Mouse (Mus musculus): ENCODE measurements around the gene Slc6a17. TPM values are rescaled to one million over a fixed set of nuclear protein-coding genes. Genes with fewer than 3 reads are reported as not detected.

Gene Slc6a17
- polyA plus RNA-seq, 1 experiment from 2014 or later = 8.1 TPM

DNA sequence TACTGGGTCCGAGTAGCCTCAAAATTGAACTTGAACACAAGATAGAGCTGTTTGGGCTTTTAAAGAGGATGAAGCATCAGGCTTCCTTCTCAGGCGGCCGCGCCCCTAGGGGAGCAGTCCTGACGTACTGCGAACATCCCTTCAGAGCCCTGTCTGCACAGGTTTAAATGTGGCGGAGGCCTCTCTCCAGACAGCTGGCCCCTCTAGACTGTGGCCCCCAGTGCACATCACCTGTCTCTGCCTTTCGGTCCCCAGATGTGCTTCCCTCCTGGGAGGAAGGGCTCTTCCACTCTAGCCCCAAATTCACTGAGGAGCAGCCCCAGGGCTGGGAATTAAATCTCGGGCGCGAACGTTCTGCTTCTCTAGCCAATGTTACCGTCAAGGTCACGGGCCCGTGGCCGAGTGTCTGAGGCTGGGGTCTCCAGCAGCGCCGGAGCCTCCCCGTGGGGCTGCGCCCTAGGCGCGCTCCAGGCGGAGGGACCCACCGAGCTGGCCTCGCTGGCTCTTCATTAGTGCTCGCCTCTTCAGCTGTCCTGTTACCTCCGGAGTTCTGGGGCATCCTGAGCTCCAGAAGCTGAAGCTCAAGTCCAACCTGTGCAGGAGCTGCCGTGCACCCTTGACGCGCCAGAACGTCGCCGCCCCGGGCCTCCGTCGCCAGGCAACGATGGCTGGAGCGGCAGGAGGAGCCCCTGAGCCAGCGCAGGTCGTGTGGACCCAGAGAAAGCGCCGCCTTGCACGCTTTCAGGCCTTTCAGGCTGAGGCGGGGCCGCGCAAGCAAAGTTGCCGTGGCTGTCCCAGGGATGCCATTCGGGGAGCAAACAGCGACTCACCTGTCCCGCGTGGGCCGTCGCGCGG, 815 bp downstream of the Slc6a17 start:
- 4% methylated on average over 55 of the region's 55 CpGs for WGBS
- peak overlapping the region; percentile 76 for H3K9ac ChIP-seq
- H3K9me3 ChIP-seq = no peaks in the 10 kb centered on the region
- H3K36me3 ChIP-seq = no peaks in the 10 kb centered on the region
- H3K27ac ChIP-seq (replicated peaks) = peak overlapping the region; percentile 64
- peak; percentile 85 for ATAC-seq (ENCODE audit: low read depth)
- H3K4me2 ChIP-seq = peak overlapping the region; percentile 95
- H3K4me3 ChIP-seq = peak overlapping the region; percentile 60
- peaks cover 22% of the 10 kb centered on the region for H3K4me1 ChIP-seq (replicated peaks)
- H3K27me3 ChIP-seq = peaks cover 76% of the 10 kb centered on the region

DNA sequence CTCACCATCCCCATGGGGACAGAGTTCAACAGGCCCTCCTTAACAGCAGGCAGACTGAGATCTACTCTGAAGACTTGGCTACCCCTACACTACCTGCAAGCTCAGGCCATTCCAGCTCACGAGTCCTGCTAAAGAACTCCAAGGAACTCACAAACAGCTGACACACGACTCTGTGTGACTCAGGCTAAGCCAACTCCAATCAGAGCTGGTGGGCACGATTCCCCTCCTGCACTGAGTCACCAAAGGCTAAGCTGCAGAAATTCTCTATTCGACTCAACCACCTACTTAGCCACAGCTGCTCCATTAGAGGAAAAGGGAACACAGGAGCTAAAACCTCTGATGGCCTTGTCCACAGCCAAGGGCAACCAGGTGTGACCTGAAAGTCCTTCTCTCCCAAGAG, 1.8 kb downstream of the Slc6a17 start:
- Histone ChIP-seq H3K9me3 (no peaks in the 10 kb centered on the region), H3K9ac (no peak overlapping the region), H3K4me2 (peak overlapping the region; percentile 95), H3K27ac (replicated peaks) (no peak overlapping the region), H3K4me3 (no peak overlapping the region), H3K27me3 (peaks cover 71% of the 10 kb centered on the region), H3K4me1 (replicated peaks) (peaks cover 22% of the 10 kb centered on the region), H3K36me3 (no peaks in the 10 kb centered on the region)
- WGBS = 76% methylated on average over 4 of the region's 4 CpGs
- no peak for ATAC-seq (ENCODE audit: low read depth)

DNA sequence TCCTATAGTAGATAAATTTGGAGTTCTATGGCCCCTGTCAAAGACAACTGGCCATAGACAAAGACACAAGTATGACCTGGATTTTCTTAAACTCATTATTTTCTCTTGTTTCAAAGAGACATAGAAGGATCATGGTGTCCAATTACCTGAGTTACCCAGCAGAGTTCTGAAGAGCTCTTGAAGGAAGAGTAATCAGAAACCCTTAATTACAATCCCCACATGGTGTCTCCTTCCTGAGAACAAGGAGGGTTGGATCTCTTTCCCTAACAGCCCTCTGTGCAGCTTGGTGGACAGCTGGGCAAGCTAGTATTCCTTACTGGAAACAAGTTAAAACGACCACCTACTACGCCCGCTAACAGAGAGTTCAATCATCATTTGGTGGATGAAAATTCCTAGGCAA, 6.4 kb downstream of the Slc6a17 start:
- 81% methylated on average over 3 of the region's 3 CpGs for WGBS
- no peak overlapping the region for H3K4me3 ChIP-seq
- H3K36me3 ChIP-seq = no peaks in the 10 kb centered on the region
- no peak for ATAC-seq (ENCODE audit: low read depth)
- H3K27me3 ChIP-seq = peaks cover 25% of the 10 kb centered on the region
- H3K4me2 ChIP-seq = no peak overlapping the region
- H3K27ac ChIP-seq (replicated peaks) = no peak overlapping the region
- no peak overlapping the region for H3K9ac ChIP-seq
- H3K4me1 ChIP-seq (replicated peaks) = peaks cover 6% of the 10 kb centered on the region
- no peaks in the 10 kb centered on the region for H3K9me3 ChIP-seq

DNA sequence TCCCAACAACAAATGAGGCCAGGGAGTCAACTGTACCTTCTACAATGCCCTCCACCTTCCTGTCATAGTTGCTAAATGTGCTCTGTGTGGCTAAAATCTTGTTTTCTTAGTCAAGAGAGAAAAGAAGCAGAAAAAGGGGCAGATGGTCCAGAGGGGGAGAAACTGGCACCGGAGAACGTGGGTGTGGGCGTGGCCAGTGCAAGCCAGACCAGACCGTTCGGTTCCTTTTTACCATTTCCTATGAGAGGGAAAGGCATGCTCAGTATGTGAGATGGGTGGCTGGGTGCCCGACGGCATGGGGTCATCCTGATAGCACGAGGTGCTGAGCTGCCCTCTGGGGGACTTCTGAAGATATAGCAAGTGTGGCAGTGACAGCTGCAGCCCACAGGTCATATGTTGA, 9.1 kb downstream of the Slc6a17 start:
- Histone ChIP-seq H3K27ac (replicated peaks) (no peak overlapping the region), H3K9me3 (no peaks in the 10 kb centered on the region), H3K4me2 (no peak overlapping the region), H3K9ac (no peak overlapping the region), H3K4me3 (no peak overlapping the region), H3K4me1 (replicated peaks) (peaks cover 22% of the 10 kb centered on the region), H3K27me3 (no peaks in the 10 kb centered on the region; the same call in 1 of the 2 replicates), H3K36me3 (no peaks in the 10 kb centered on the region)
- no peak for ATAC-seq (ENCODE audit: low read depth)
- 73% methylated on average over 8 of the region's 8 CpGs for WGBS

DNA sequence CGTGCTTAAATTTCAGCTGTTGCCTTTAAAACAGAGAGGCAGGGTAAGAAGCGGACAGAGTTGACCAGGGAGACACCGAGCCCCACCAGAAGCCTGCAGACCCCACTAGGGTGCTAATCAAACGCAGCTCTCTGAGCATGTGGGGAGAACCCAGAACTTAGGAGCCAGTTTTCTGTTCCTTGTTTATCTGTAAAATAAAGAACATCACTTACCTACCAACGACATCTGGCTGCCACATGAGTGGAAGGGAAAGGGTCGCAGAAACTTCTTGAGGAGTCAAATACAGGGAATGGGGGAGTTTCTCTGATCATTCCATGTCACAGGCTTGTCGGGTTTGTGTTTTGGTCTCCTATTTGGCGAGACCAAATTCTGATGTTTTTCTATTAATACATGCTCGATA, 9.9 kb downstream of the Slc6a17 start:
- peaks cover 22% of the 10 kb centered on the region for H3K4me1 ChIP-seq (replicated peaks)
- H3K4me3 ChIP-seq = no peak overlapping the region
- H3K9ac ChIP-seq = no peak overlapping the region
- 82% methylated on average over 9 of the region's 9 CpGs for WGBS
- no peaks in the 10 kb centered on the region for H3K9me3 ChIP-seq
- no peak overlapping the region for H3K4me2 ChIP-seq
- H3K36me3 ChIP-seq = no peaks in the 10 kb centered on the region
- no peak overlapping the region for H3K27ac ChIP-seq (replicated peaks)
- H3K27me3 ChIP-seq = no peaks in the 10 kb centered on the region; the same call in 1 of the 2 replicates
- no peak for ATAC-seq (ENCODE audit: low read depth)

DNA sequence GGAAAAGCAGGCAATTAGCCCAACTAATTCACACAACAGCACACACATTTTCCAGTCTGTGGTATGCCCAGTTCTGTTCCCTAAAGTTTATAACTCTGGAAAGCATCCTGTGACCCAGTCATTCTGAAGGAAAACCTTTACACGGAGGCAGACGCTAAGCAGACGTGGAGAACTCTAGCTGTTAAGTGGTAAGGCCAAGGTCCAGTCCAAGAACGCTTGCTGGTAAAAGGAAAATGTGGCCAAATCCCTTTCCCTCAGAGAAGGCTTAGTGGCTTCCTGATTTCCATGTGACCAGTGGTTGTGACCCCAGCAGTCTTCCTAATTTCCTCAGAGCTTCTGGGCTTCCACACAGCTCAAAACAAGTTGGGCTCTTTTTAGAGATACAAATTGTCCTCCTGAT, 11.3 kb downstream of the Slc6a17 start:
- Histone ChIP-seq H3K9ac (no peak overlapping the region), H3K4me2 (no peak overlapping the region), H3K27me3 (no peaks in the 10 kb centered on the region; the same call in 1 of the 2 replicates), H3K27ac (replicated peaks) (no peak overlapping the region), H3K4me1 (replicated peaks) (peaks cover 32% of the 10 kb centered on the region), H3K4me3 (no peak overlapping the region), H3K9me3 (no peaks in the 10 kb centered on the region), H3K36me3 (no peaks in the 10 kb centered on the region)
- no peak for ATAC-seq (ENCODE audit: low read depth)
- 64% methylated on average over 4 of the region's 4 CpGs for WGBS

DNA sequence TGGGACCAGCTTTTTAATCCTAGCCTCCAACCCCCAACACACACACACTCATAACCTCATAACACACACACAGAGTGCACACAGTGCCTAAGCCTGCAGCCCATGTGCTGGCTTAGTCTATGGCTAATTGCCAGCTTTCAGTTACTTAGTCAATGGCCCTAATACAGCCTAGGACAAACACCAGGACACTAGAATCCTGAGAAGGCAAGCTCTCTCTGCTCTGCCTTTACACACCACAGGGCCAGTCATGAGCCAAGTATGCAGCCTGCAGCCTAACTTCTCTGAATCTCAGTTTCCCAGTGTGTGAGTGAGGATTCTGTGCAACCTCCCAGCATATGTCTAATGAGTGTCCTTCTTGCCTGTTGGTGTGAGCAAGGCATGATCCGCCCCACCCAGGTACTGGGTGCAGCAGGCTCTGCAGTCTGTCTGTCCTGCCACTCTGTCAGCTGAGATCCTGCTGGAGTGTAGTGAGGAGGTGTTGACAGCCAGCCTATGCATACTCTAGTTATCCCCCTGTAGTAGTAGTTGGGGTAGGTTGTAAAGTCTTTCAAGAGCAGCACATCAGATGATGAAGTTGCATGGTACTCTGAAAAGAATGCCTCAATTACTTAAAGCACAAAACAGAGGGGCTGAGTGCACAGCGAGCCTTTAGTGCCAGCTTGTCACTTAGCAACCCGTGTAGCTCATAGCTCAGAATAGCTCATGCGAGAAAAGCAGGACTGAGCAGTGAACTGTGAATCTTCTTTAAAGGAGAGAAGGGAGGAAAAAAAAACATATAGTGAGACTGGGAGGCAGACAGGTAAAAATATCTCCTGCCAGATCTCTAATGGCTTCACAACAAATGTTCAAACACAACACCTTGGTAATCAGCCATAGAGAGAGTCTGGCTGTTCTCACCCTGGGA, 12.1 kb downstream of the Slc6a17 start:
- Histone ChIP-seq H3K4me2 (no peak overlapping the region; the same call in 1 of the 2 replicates), H3K4me1 (replicated peaks) (peaks cover 40% of the 10 kb centered on the region), H3K4me3 (no peak overlapping the region), H3K27ac (replicated peaks) (peak overlapping the region; percentile 20; the same call in 1 of the 2 replicates), H3K9me3 (no peaks in the 10 kb centered on the region), H3K9ac (no peak overlapping the region), H3K27me3 (no peaks in the 10 kb centered on the region; the same call in 1 of the 2 replicates), H3K36me3 (no peaks in the 10 kb centered on the region)
- WGBS = 21% methylated on average over 4 of the region's 4 CpGs
- ATAC-seq (ENCODE audit: low read depth) = peak; percentile 58

DNA sequence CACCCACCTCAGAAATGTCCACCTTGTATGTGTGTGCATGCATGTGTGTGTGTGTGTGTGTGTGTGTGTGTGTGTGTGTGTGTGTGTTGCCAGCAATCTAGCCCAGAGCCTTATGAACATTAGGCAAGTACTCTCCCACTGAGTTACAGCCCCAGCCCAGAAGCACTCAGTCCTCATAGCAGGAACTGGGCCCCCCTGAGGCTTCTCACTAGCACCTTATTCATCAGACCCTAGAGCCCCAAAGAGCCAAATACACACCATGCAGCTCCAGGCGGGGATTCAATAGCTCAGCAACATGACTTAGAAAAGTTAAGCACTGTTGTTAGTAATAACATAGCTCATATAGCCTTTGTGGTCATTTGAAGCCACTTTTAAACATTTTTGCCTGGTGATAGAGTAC, 13.3 kb downstream of the Slc6a17 start:
- Histone ChIP-seq H3K9me3 (no peaks in the 10 kb centered on the region), H3K4me1 (replicated peaks) (peaks cover 41% of the 10 kb centered on the region), H3K4me2 (no peak overlapping the region), H3K27me3 (no peaks in the 10 kb centered on the region; the same call in 1 of the 2 replicates), H3K36me3 (peaks cover 4% of the 10 kb centered on the region; the same call in 1 of the 2 replicates), H3K9ac (no peak overlapping the region), H3K4me3 (no peak overlapping the region), H3K27ac (replicated peaks) (no peak overlapping the region)
- 71% methylated on average over 1 of the region's 1 CpGs for WGBS
- no peak for ATAC-seq (ENCODE audit: low read depth)

DNA sequence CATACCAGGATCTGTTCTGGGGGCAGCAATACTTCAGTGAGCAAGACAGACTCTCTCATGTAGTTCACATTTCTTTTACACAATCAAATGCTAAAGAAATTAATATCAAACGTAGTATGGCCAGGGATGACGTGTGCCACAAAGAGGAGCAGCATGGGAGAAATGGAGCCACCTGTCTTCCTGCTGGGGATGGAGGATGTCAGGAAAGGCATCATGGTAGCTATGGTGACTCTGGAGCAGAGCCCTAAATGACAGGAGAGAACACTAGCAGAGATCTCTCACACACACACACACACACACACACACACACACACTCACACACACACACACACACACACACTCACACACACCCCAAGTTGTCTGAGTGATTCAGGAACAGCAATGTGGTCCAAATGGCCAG, 14.1 kb downstream of the Slc6a17 start:
- H3K27ac ChIP-seq (replicated peaks) = no peak overlapping the region
- peaks cover 7% of the 10 kb centered on the region; the same call in 1 of the 2 replicates for H3K36me3 ChIP-seq
- peaks cover 41% of the 10 kb centered on the region for H3K4me1 ChIP-seq (replicated peaks)
- WGBS = 81% methylated on average over 2 of the region's 2 CpGs
- no peak overlapping the region for H3K9ac ChIP-seq
- no peaks in the 10 kb centered on the region for H3K9me3 ChIP-seq
- no peak overlapping the region for H3K4me3 ChIP-seq
- ATAC-seq (ENCODE audit: low read depth) = no peak
- H3K4me2 ChIP-seq = no peak overlapping the region
- no peaks in the 10 kb centered on the region; the same call in 1 of the 2 replicates for H3K27me3 ChIP-seq

DNA sequence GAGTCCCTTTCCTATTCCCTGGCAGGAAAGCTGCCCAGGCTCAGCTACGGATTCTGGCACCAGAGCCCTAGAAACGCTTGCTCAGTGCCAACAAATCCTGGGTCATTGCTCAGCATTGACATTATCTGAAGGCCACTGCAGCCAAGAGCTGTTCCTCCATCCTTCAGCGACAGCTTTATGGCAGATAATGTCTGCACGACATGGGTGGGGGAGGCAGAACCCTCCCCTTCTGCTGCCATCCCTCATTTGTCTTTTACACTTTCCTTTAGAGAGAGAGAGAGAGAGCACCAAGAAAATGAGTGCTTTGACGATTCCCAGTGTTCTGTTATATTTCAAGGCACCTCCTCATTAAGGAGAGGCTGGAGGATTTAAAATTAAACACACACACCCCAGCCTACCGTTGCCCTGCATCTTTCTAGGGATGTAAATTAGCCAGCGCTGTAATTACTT, 16.1 kb downstream of the Slc6a17 start:
- H3K4me2 ChIP-seq = no peak overlapping the region
- WGBS = 29% methylated on average over 7 of the region's 7 CpGs

DNA sequence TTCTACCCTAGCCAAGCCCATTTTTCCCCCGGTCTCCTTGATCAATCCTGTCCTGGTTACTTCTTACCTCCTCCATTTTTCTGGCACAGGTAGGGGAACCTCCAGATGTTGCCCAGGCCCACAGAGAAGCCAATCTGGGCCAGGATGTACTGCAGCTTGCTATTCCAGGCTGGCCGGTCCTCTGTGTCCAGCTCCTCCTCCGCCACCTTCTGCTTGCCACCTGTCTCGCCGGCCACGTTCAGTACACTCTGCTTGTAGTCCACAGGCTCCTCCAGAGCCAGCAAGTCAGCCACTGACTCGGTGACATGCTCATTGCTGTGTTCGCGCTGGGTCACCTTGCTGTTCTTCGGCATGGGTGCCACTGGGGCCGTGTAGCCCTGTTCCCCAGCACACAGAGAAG, 17.5 kb downstream of the Slc6a17 start:
- H3K4me3 ChIP-seq = no peak overlapping the region
- H3K9me3 ChIP-seq = no peaks in the 10 kb centered on the region
- H3K36me3 ChIP-seq = peaks cover 7% of the 10 kb centered on the region; the same call in 1 of the 2 replicates
- H3K27me3 ChIP-seq = no peaks in the 10 kb centered on the region; the same call in 1 of the 2 replicates
- H3K4me1 ChIP-seq (replicated peaks) = peaks cover 42% of the 10 kb centered on the region
- no peak overlapping the region for H3K9ac ChIP-seq
- WGBS = 94% methylated on average over 11 of the region's 11 CpGs
- H3K4me2 ChIP-seq = no peak overlapping the region
- no peak for ATAC-seq (ENCODE audit: low read depth)
- no peak overlapping the region for H3K27ac ChIP-seq (replicated peaks)

More for the DNA sequence above, 16.1 kb downstream of the Slc6a17 start:
- Histone ChIP-seq H3K4me1 (replicated peaks) (peaks cover 42% of the 10 kb centered on the region), H3K27ac (replicated peaks) (peak overlapping the region; percentile 72), H3K9me3 (no peaks in the 10 kb centered on the region), H3K4me3 (no peak overlapping the region), H3K9ac (no peak overlapping the region), H3K27me3 (no peaks in the 10 kb centered on the region; the same call in 1 of the 2 replicates), H3K36me3 (peaks cover 7% of the 10 kb centered on the region; the same call in 1 of the 2 replicates)
- ATAC-seq (ENCODE audit: low read depth) = peak; percentile 29; the same call in 1 of the 2 replicates
